Mouse (Mus musculus): Measurements from ENCODE around the gene 4930507D05Rik. TPM values are rescaled to one million over a fixed set of nuclear protein-coding genes. Genes with fewer than 3 reads are reported as not detected.

The 4930507D05Rik gene
- polyA plus RNA-seq, 1 experiment from 2014 or later, result 1.2 TPM

- Histone ChIP-seq H3K36me3 (ENCODE audit: control insufficient read depth, insufficient read depth, low read length) (no peaks in the 10 kb centered on the region), H3K9me3 (ENCODE audit: control insufficient read depth, low read length) (no peaks in the 10 kb centered on the region), H3K27ac (ENCODE audit: low read depth, low read length) (no peak overlapping the region), H3K4me1 (ENCODE audit: control insufficient read depth, insufficient read depth, low read length) (no peaks in the 10 kb centered on the region), H3K27me3 (ENCODE audit: control insufficient read depth, insufficient read depth, low read length) (no peaks in the 10 kb centered on the region), H3K9ac (ENCODE audit: low read length) (no peak overlapping the region), H3K4me2 (no peak overlapping the region), H3K4me3 (ENCODE audit: low read depth, low read length) (no peak overlapping the region)
- WGBS, result 94% methylated on average over 4 of the region's 4 CpGs
- DNase-seq (ENCODE audit: low spot score, missing footprints), result no peak
- ATAC-seq (ENCODE audit: low FRiP score), result no peak
Measured at GRCm38 (mm10) chr10:62469736-62470135, 20.4 kb downstream of the 4930507D05Rik start.

- no peak for ATAC-seq (ENCODE audit: low FRiP score)
- Histone ChIP-seq H3K27me3 (ENCODE audit: control insufficient read depth, insufficient read depth, low read length) (no peaks in the 10 kb centered on the region), H3K4me2 (no peak overlapping the region), H3K9me3 (ENCODE audit: control insufficient read depth, low read length) (no peaks in the 10 kb centered on the region), H3K27ac (ENCODE audit: low read depth, low read length) (no peak overlapping the region), H3K36me3 (ENCODE audit: control insufficient read depth, insufficient read depth, low read length) (no peaks in the 10 kb centered on the region), H3K4me3 (ENCODE audit: low read depth, low read length) (no peak overlapping the region), H3K9ac (ENCODE audit: low read length) (no peak overlapping the region), H3K4me1 (ENCODE audit: control insufficient read depth, insufficient read depth, low read length) (no peaks in the 10 kb centered on the region)
- DNase-seq (ENCODE audit: low spot score, missing footprints), result no peak
- 71% methylated on average over 5 of the region's 5 CpGs for WGBS
Measured at GRCm38 (mm10) chr10:62471105-62471504, 21.8 kb downstream of the 4930507D05Rik start.

- H3K27me3 ChIP-seq (ENCODE audit: control insufficient read depth, insufficient read depth, low read length), result no peaks in the 10 kb centered on the region
- H3K4me1 ChIP-seq (ENCODE audit: control insufficient read depth, insufficient read depth, low read length), result no peaks in the 10 kb centered on the region
- DNase-seq (ENCODE audit: low spot score, missing footprints), result no peak
- WGBS, result 90% methylated on average over 10 of the region's 10 CpGs
- no peak overlapping the region for H3K4me3 ChIP-seq (ENCODE audit: low read depth, low read length)
- H3K36me3 ChIP-seq (ENCODE audit: control insufficient read depth, insufficient read depth, low read length), result no peaks in the 10 kb centered on the region
- no peak for ATAC-seq (ENCODE audit: low FRiP score)
- H3K27ac ChIP-seq (ENCODE audit: low read depth, low read length), result no peak overlapping the region
- no peak overlapping the region for H3K4me2 ChIP-seq
- H3K9me3 ChIP-seq (ENCODE audit: control insufficient read depth, low read length), result no peaks in the 10 kb centered on the region
- H3K9ac ChIP-seq (ENCODE audit: low read length), result no peak overlapping the region
Measured at GRCm38 (mm10) chr10:62474944-62475343, 25.7 kb downstream of the 4930507D05Rik start.

GRCm38 (mm10) chr10:62476980-62477379 lies 27.7 kb downstream of the 4930507D05Rik start:
- Histone ChIP-seq H3K27ac (ENCODE audit: low read depth, low read length) (no peak overlapping the region), H3K36me3 (ENCODE audit: control insufficient read depth, insufficient read depth, low read length) (no peaks in the 10 kb centered on the region), H3K27me3 (ENCODE audit: control insufficient read depth, insufficient read depth, low read length) (no peaks in the 10 kb centered on the region), H3K9ac (ENCODE audit: low read length) (no peak overlapping the region), H3K4me2 (no peak overlapping the region), H3K4me3 (ENCODE audit: low read depth, low read length) (no peak overlapping the region), H3K9me3 (ENCODE audit: control insufficient read depth, low read length) (no peaks in the 10 kb centered on the region), H3K4me1 (ENCODE audit: control insufficient read depth, insufficient read depth, low read length) (no peaks in the 10 kb centered on the region)
- ATAC-seq (ENCODE audit: low FRiP score) (no peak), DNase-seq (ENCODE audit: low spot score, missing footprints) (no peak)
- 85% methylated on average over 2 of the region's 2 CpGs for WGBS

- DNase-seq (ENCODE audit: low spot score, missing footprints) (no peak), ATAC-seq (ENCODE audit: low FRiP score) (no peak)
- WGBS, result 77% methylated on average over 7 of the region's 7 CpGs
- H3K9ac ChIP-seq (ENCODE audit: low read length), result no peak overlapping the region
- no peak overlapping the region for H3K27ac ChIP-seq (ENCODE audit: low read depth, low read length)
- no peaks in the 10 kb centered on the region for H3K9me3 ChIP-seq (ENCODE audit: control insufficient read depth, low read length)
- no peak overlapping the region for H3K4me2 ChIP-seq
- H3K4me1 ChIP-seq (ENCODE audit: control insufficient read depth, insufficient read depth, low read length), result no peaks in the 10 kb centered on the region
- no peaks in the 10 kb centered on the region for H3K27me3 ChIP-seq (ENCODE audit: control insufficient read depth, insufficient read depth, low read length)
- no peak overlapping the region for H3K4me3 ChIP-seq (ENCODE audit: low read depth, low read length)
- no peaks in the 10 kb centered on the region for H3K36me3 ChIP-seq (ENCODE audit: control insufficient read depth, insufficient read depth, low read length)
Measured at GRCm38 (mm10) chr10:62481108-62481852, 32.0 kb downstream of the 4930507D05Rik start.

- no peaks in the 10 kb centered on the region for H3K27me3 ChIP-seq (ENCODE audit: control insufficient read depth, insufficient read depth, low read length)
- no peaks in the 10 kb centered on the region for H3K36me3 ChIP-seq (ENCODE audit: control insufficient read depth, insufficient read depth, low read length)
- no peaks in the 10 kb centered on the region for H3K9me3 ChIP-seq (ENCODE audit: control insufficient read depth, low read length)
- under 1% methylated on average over 44 of the region's 48 CpGs for WGBS
- no peaks in the 10 kb centered on the region for H3K4me1 ChIP-seq (ENCODE audit: control insufficient read depth, insufficient read depth, low read length)
- ATAC-seq (ENCODE audit: low FRiP score) (peak; percentile 86), DNase-seq (ENCODE audit: low spot score, missing footprints) (peak; percentile 97)
- H3K9ac ChIP-seq (ENCODE audit: low read length), result peak overlapping the region; percentile 87
- peak overlapping the region; percentile 95 for H3K4me3 ChIP-seq (ENCODE audit: low read depth, low read length)
- H3K4me2 ChIP-seq, result peak overlapping the region; percentile 73
- H3K27ac ChIP-seq (ENCODE audit: low read depth, low read length), result peak overlapping the region; percentile 80
Measured at GRCm38 (mm10) chr10:62485878-62486582, 36.7 kb downstream of the 4930507D05Rik start.

GRCm38 (mm10) chr10:62486618-62487415 lies 37.5 kb downstream of the 4930507D05Rik start, which contains the start of gene Vps26a:
Gene Vps26a (minus strand): TSS chr10:62486805.
- no peaks in the 10 kb centered on the region for H3K27me3 ChIP-seq (ENCODE audit: control insufficient read depth, insufficient read depth, low read length)
- DNase-seq (ENCODE audit: low spot score, missing footprints) (peak; percentile 100), ATAC-seq (ENCODE audit: low FRiP score) (peak; percentile 90)
- H3K9ac ChIP-seq (ENCODE audit: low read length), result peak within 1 kb of the TSS; percentile 87
- H3K36me3 ChIP-seq (ENCODE audit: control insufficient read depth, insufficient read depth, low read length), result no peaks in the 10 kb centered on the region
- under 1% methylated on average over 59 of the region's 59 CpGs for WGBS
- H3K9me3 ChIP-seq (ENCODE audit: control insufficient read depth, low read length), result no peaks in the 10 kb centered on the region
- H3K27ac ChIP-seq (ENCODE audit: low read depth, low read length), result peak within 1 kb of the TSS; percentile 80
- no peaks in the 10 kb centered on the region for H3K4me1 ChIP-seq (ENCODE audit: control insufficient read depth, insufficient read depth, low read length)
- H3K4me2 ChIP-seq, result peak within 1 kb of the TSS; percentile 73
- peak within 1 kb of the TSS; percentile 95 for H3K4me3 ChIP-seq (ENCODE audit: low read depth, low read length)

- no peaks in the 10 kb centered on the region for H3K27me3 ChIP-seq (ENCODE audit: control insufficient read depth, insufficient read depth, low read length)
- WGBS, result 8% methylated on average over 1 of the region's 1 CpGs
- no peaks in the 10 kb centered on the region for H3K36me3 ChIP-seq (ENCODE audit: control insufficient read depth, insufficient read depth, low read length)
- H3K4me1 ChIP-seq (ENCODE audit: control insufficient read depth, insufficient read depth, low read length), result no peaks in the 10 kb centered on the region
- H3K9me3 ChIP-seq (ENCODE audit: control insufficient read depth, low read length), result no peaks in the 10 kb centered on the region
- no peak overlapping the region for H3K4me2 ChIP-seq
- H3K9ac ChIP-seq (ENCODE audit: low read length), result no peak overlapping the region
- no peak overlapping the region for H3K4me3 ChIP-seq (ENCODE audit: low read depth, low read length)
- DNase-seq (ENCODE audit: low spot score, missing footprints) (peak; percentile 87), ATAC-seq (ENCODE audit: low FRiP score) (no peak)
- no peak overlapping the region for H3K27ac ChIP-seq (ENCODE audit: low read depth, low read length)
Measured at GRCm38 (mm10) chr10:62488266-62488665, 39.0 kb downstream of the 4930507D05Rik start.

All from midbrain, embryonic 11.5 days (tissue).